Mouse (Mus musculus): ENCODE measurements around the gene Arhgef38.

The Arhgef38 gene

GRCm38 (mm10) chr3:133165130-133165529, 69.6 kb downstream of the Arhgef38 start:
- DNase-seq (ENCODE audit: low read depth, low spot score), result no peak

DNA sequence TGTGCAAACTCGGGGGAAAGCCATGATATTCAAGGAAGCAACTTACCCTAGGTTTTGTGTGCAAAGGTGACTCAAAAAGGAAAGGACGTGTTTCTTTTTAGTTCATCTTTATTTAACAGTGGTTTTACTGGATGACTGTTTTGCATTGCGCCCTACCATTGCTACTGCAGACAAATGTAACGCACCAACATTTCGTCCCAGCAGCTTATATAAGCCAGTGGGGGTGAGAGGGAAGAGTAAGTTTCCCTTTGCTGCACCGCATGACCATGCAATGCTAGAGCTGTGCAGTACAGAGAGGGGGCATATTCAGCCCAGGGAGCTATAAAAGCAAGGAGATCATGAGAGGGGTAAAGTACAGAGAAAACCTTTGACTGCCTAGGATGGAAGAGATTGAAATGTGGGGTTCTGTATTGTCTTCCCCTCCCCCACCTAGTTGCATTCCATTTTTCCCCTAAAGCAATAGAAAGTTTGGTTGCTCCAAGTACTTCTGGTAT, 70.8 kb downstream of the Arhgef38 start:
- DNase-seq (ENCODE audit: low read depth, low spot score), result no peak

DNA sequence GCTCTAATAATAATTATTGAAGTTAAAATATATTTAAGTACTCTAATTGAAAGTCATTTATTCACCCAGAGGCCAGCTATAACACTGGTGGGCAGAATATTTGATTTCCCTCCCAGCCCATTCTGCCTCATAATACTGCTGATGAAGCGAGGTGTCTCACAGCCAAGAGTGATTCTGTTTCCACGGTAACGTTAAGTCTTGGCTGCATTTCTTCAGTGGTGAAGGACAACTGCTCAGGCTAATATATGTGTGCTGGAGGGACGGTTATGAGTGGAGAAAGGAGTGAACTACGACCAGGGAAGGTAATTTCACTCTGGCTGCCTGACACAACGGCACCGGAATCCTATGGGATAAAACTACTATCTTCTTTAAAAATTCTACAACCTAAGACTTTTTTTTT, 71.6 kb downstream of the Arhgef38 start:
- DNase-seq (ENCODE audit: low read depth, low spot score), result no peak

- DNase-seq (ENCODE audit: low read depth, low spot score), result no peak
Observed at GRCm38 (mm10) chr3:133161407-133161806, 73.3 kb downstream of the Arhgef38 start.

DNA sequence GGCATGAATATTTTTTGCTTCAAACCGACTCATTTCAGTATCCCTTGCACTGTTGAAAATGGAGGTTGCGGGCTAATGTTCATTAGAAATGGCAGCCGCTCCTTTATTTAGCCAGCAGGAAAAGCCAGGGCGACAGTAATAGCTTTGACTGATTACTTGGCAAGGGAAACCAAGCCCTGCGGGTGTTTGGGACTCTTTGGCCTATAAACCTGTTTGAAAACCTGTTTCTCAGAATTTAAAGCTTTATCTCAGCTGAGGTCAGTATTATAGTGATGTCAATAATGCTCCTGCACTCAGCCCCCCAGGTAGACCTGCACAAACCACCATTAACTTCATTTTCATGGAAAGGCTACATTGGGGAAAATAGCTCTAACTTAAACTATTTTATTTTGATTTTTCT, 76.5 kb downstream of the Arhgef38 start:
- DNase-seq (ENCODE audit: low read depth, low spot score), result no peak

- no peak for DNase-seq (ENCODE audit: low read depth, low spot score)
Observed at GRCm38 (mm10) chr3:133154683-133155082, 80.1 kb downstream of the Arhgef38 start.

- no peak for DNase-seq (ENCODE audit: low read depth, low spot score)
Observed at GRCm38 (mm10) chr3:133153629-133154028, 81.1 kb downstream of the Arhgef38 start.

GRCm38 (mm10) chr3:133152831-133153230, 81.9 kb downstream of the Arhgef38 start:
- DNase-seq (ENCODE audit: low read depth, low spot score), result no peak

GRCm38 (mm10) chr3:133151629-133152028, 83.1 kb downstream of the Arhgef38 start:
- no peak for DNase-seq (ENCODE audit: low read depth, low spot score)

- DNase-seq (ENCODE audit: low read depth, low spot score), result no peak
Observed at GRCm38 (mm10) chr3:133144511-133145147, 90.1 kb downstream of the Arhgef38 start.

DNA sequence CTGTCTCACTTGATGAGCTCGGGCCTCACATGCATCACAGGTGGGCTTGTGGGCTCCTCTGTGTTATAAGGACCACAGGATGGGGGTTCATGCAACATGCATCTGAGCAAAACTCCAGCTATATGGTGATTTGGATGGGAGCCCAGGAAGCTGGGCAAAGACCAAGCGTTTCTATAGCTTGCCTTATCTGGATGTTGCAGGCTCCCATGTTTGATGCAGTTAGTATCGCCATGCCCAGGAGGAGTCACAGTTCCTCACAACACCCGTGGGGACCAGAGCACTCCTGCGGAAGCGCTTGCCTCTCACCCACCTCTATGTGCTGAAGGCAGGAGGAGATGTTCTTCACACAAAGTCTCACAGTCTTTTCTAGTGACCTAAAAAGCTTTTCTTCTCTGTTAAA, 92.9 kb downstream of the Arhgef38 start:
- no peak for DNase-seq (ENCODE audit: low read depth, low spot score)

DNA sequence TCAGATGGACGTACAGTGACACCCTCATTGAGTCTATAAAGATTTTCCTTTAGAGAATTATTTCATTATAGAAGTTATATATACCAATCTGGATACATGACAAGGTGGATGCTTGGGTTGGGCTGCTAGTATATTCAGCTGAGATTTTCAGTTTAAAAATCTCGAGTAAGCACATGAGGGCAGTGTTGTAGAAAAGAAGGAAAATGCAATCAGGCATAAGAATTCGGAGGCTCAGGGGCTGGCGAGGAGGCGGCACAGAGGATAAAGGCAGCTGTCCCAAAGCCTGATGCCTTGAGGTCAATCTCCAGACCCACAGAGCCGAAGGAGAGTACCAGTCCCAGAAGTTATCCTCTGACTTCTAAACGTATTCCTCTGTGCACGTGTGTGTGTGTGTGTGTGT, 102.1 kb downstream of the Arhgef38 start:
- no peak for DNase-seq (ENCODE audit: low read depth, low spot score)

GRCm38 (mm10) chr3:133131372-133131771, 103.4 kb downstream of the Arhgef38 start:
- no peak for DNase-seq (ENCODE audit: low read depth, low spot score)

GRCm38 (mm10) chr3:133113281-133113680, 121.5 kb downstream of the Arhgef38 start:
- no peak for DNase-seq (ENCODE audit: low read depth, low spot score)

DNA sequence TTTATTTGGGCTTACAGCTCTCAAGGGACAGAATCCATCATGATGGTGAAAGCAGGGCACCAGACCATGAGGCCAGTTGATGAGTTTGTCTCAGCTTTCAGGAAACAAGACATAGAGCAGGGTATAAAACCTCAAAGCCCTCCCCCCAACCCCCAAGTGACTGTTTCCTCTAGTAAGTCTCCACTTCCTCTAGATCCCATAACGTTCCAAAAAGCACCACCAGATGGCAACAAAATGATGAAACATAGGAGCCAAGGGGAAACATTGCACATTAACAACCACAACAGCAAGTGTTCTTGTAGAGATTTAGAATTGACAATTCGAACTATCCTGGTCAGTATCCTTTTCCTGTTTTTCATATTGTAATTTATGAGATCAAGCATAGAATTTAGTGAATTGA, 123.0 kb downstream of the Arhgef38 start:
- no peak for DNase-seq (ENCODE audit: low read depth, low spot score)

- DNase-seq (ENCODE audit: low read depth, low spot score), result no peak
Observed at GRCm38 (mm10) chr3:133109844-133110243, 124.9 kb downstream of the Arhgef38 start.

- no peak for DNase-seq (ENCODE audit: low read depth, low spot score)
Observed at GRCm38 (mm10) chr3:133108731-133109130, 126.0 kb downstream of the Arhgef38 start.

- no peak for DNase-seq (ENCODE audit: low read depth, low spot score)
Observed at GRCm38 (mm10) chr3:133104436-133104835, 130.3 kb downstream of the Arhgef38 start.

DNA sequence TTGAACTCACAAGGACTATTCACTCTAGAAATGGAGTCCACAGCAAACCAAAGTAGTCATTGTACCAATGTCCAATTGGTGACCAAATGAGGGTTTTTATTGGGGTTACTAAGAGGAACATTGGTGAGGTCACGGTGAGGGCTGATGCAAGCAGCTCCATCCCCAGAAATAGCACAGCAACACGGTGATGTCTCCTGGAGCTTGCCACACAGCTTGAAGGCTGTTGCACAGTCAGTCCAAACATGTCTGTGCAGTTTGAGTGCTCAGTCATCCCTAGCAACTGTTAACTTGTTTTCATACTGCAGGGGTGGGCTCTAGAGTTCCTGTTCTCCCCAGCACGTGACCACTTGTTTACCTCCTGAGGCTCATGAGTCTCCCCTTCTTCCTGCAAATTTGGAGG, 131.0 kb downstream of the Arhgef38 start:
- no peak for DNase-seq (ENCODE audit: low read depth, low spot score)

GRCm38 (mm10) chr3:133098909-133099308, 135.8 kb downstream of the Arhgef38 start:
- no peak for DNase-seq (ENCODE audit: low read depth, low spot score)

DNA sequence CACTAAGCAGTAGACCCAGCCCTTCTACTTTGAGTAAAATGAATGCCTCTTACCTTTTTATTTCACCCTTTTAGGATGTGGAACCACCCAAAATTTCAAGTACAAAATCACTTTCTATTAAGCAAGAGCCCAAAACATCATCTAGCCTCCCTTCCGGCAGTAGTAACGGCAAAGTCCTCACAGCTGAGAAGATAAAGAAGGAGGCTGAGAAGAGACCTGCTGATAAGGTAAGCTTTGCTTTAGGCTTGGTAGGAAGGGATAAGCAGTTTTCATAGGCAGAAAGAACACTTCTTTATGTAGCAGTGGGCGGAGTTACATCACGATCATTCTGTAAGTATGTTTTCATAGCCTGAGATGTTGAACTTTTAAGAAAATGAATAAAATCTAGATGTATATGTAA, 136.4 kb downstream of the Arhgef38 start:
- DNase-seq (ENCODE audit: low read depth, low spot score), result no peak

DNA sequence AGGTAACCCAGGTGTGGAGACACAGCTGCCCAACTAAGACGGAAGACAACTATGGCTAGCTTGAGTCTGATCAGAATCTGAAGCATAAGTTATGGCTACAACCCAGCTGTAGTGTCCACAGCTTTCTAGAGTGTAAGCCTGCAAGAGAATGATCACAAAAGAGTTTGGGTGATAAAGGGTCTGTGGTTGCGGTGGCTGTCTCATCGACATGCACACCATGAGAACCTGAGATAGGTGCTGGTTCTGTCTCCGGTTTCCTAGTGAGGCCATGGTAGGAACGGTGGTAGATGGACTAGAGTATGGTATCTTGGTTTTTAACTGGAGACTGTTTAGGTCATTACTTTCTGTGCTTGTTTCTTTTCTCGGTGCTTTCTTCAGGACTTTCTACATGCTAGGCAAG, 136.8 kb downstream of the Arhgef38 start:
- no peak for DNase-seq (ENCODE audit: low read depth, low spot score)

DNA sequence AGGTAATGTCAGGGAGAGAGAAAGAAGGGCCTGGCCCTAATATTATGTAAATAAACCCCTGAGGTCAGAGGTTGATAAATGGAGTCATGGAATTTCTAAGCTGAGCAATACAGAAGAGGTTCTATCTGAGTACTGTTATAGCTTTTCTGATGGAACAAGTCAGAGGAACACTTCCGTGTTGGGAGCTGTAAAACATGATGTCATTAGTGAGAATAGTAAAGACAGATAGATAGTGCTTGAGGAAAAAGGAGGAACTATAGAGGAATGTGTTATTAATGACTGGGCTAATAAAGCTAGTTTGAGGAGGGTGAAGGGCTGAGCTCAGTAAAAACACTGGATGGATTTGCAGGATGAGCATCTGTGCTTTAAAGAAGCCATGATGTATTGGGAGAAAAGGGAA, 140.4 kb downstream of the Arhgef38 start:
- no peak for DNase-seq (ENCODE audit: low read depth, low spot score)

- DNase-seq (ENCODE audit: low read depth, low spot score), result no peak
Observed at GRCm38 (mm10) chr3:133092936-133093335, 141.8 kb downstream of the Arhgef38 start.

Data from WW6 (cell line).